Mouse (Mus musculus) mouse trophoblast stem cell (cell line): ENCODE results near the gene Cdc42bpb.

Experiments
- in situ Hi-C, 2 experiments: fragments of 300-500 bp; cut with MseI, MboI; formaldehyde crosslinking; loops; 2 replicates in 1 of 2; 3 replicates in 1 of 2; pipeline ENCODE4 v1.15.1; 2025

Cdc42bpb gene

DNA sequence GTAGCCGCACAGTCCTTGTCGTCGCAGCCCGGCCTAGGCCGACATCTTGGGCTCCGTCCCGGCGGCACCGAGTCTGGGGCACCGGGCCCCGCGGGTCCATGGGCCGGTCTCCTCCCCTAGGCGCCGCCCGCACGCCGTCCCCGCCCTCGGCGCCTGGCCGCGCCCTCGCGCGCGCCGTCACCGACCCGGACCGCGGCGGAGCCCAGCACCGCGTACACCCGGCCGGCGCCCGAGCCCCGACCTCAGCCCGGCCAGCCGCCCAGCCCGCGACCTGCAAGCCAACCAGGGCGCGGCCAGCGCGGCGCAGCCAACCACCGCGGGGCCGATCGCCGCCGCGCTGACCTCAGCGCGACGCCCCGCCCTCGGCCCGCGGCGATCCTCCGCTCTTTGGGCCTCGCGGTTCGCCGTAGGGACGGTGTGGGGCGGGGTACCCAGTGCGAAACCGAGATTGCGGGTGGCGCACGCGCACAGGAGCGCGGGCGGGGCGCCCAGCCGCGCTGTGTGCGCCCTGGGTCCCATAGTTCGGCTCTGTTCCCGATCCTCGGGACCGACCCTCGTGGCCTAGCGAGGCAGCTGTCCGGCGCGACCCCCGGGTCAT, at the start of gene Cdc42bpb:
TSS of gene Cdc42bpb (minus strand) at position 343 of the 598 bp plus-strand sequence.
- in situ Hi-C loops = no loop called here

- in situ Hi-C loops = loop anchor here in 1 of 2 experiments (5.0 kb wide), 1 partner anchor 36 kb away; no protein-coding TSS in a partner anchor
Measured at GRCm38 (mm10) chr12:111425789-111426460, 48.4 kb upstream of the Cdc42bpb start.

DNA sequence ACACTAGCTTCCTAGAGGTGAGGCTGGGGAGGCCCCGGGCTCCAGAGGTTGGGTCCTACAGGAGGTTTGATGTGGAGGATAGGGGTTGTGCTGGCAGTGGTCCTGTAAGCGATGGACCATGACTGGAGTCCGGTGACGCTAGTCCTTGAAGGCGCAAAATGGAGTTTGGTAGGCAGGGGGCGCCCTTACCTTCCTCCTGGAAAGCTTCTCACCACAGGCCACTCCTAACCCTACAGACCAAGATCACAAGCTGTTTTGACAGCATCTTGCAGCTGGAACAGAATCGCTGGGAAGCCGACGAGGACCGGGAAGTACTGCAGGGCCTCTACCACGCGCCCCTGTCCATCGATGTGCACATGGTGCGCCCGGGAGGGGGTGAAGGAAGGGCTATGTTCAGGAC, 47.7 kb upstream of the Cdc42bpb start:
- in situ Hi-C loops = loop anchor here in 1 of 2 experiments (5.0 kb wide), 1 partner anchor 37 kb away; no protein-coding TSS in a partner anchor

GRCm38 (mm10) chr12:111424547-111424946, 47.0 kb upstream of the Cdc42bpb start:
- in situ Hi-C loops = loop anchor here in 1 of 2 experiments (5.0 kb wide), 1 partner anchor 38 kb away; no protein-coding TSS in a partner anchor

DNA sequence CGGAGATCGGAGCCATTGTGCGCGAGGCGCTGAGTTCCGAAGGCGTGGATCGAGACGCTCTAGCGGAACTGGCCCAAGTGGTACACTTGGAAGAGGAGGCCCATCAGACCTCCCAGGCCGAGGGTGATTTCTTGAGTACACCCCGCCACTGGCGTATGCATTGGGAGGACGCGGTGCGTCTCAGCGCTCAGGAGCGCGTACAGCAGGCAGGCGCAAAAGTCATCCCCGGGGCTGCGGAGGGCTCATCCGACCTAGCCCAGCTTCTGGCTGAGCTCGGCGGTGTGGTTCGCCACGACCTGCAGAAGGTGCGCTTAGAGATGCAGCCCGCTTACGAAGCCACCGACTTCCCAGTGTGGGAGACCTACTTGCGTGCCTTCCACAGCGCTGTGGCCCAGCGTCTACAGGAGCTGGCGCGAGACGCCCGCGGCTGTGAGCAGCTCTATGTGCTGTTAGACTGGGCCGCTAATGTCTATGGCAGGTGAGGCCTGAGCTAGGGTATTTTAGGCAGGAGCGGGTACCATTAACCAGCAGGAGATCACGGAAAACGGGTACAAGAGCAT, 46.1 kb upstream of the Cdc42bpb start:
- in situ Hi-C loops = loop anchor here in 1 of 2 experiments (5.0 kb wide), 1 partner anchor 39 kb away; no protein-coding TSS in a partner anchor

- in situ Hi-C loops = loop anchor here in 1 of 2 experiments (5.0 kb wide), 1 partner anchor 39 kb away; no protein-coding TSS in a partner anchor
Measured at GRCm38 (mm10) chr12:111422852-111423251, 45.3 kb upstream of the Cdc42bpb start.

DNA sequence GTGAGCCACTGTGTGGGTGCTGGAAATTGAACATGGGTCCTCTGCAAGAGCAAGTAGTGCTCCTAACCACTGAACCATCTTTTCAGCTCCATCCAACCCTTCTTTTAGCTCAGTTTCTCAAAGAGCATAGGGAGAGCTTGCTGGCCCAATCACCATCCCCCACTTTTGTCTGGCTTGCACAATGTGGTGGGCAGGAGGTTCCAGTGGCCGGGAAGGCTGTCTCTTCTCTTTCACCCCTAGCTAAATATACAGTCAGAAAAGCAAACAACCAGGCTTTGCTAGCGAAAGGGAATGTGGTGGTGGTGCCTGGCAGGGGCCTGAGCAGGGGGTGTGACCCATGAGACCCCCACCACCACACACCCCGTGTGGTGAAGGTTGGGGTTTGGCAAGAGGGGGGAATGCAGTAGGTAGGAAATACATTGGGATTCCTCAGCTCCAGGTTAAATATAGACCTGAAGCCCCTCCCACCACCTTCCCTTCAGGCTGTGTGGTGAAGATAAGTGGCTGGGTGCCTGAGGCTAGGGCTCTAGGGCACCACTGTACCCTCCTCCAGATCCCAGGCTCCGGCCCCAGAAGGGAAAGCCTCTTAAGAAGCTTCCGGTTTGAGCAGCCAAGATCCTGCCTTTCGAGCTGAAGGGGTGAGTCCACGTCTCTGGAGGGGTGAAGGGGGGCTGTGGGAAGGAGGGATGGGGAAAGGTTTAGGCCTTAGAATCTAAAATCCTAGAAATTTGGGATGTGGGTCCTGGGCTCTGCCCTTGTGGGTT, 43.6 kb upstream of the Cdc42bpb start:
- in situ Hi-C loops = loop anchor here in 1 of 2 experiments (5.0 kb wide), 1 partner anchor 41 kb away; no protein-coding TSS in a partner anchor

DNA sequence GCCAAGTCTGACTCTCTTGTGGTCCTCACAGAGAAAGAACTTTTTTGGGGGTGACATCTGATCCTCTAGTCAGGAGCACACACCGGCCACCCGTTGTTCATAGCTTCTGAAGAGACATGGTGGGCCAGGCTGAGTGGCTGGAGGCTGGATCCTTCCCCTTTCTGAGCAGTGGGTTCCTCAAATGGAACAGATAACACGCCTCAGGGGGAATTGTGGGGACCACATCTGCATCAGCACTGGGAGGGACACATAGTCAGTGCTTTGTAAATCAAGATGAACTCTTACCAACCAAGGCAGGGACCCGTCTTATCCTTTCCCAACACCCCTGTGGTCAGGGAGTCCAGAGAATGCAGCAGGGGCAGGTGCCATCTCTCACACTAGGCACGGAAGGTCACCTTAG, 42.4 kb upstream of the Cdc42bpb start:
- in situ Hi-C loops = loop anchor here in 1 of 2 experiments (5.0 kb wide), 1 partner anchor 42 kb away; no protein-coding TSS in a partner anchor

GRCm38 (mm10) chr12:111416921-111417779, 39.6 kb upstream of the Cdc42bpb start, which contains the start of gene Exoc3l4:
Exoc3l4 (plus strand) TSS chr12:111417017.
- in situ Hi-C loops = no loop called here

GRCm38 (mm10) chr12:111413300-111413699, 35.8 kb upstream of the Cdc42bpb start:
- in situ Hi-C loops = no loop called here

- in situ Hi-C loops = no loop called here
Measured at GRCm38 (mm10) chr12:111412581-111413284, 35.2 kb upstream of the Cdc42bpb start.

DNA sequence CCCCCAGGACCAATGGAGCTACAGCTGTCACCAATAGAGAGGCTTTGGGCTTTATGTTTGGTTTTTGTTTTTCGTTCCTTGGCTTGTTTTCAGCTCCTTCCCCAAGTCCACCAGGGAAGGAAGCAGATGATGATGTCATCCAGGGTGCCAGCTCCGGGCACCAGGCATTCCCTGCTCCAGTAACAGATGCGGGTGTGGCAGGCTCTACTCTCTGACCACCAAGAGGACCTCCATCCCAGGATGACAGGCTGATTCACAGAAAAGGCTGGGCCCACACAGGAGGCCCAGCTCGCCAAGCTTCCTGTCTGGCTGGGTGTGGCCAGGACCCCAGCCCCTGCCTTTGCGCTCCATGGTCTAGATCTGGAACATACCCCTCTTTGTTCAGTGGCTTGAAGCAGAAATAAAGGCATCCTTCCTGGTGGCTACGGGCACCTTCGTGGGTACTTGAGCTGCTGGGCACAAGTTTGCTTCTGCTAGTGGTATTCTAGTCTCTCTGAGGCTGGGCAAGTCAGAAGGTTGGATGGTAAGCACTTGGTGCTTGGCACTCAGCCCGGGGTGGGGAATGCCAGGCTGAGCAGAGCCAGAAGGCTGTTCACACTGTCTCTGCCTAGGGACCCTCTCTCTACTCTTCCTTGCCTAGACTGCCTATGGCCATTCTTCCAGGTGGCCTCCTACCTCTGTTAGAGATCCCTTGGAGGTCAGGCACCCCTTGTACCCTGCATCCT, 34.3 kb upstream of the Cdc42bpb start:
- in situ Hi-C loops = no loop called here

GRCm38 (mm10) chr12:111409583-111409982, 32.1 kb upstream of the Cdc42bpb start:
- in situ Hi-C loops = no loop called here

DNA sequence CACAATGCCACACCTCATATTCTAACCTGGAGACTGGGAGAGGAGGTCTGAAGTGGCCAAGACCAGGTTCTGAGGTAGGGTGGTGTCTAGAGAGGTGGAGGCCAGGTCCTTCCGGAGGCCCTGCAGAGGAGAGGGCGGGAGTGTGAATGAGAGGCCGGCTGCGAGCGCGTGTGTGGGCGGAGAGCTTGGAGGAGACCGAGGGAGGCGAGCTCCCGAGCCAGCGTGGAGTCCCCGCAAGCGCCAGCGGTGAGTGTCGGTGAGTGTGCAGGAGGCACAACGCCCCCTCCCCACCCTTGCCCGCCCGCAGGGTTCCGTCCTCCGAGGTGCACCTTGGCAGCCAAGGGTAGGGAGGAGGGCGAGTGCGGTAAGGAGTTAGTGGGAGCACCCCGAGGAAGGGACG, 29.1 kb upstream of the Cdc42bpb start, which contains the start of gene Lbhd2:
TSS of gene Lbhd2 (plus strand) at position 188 of the 400 bp plus-strand sequence.
- in situ Hi-C loops = no loop called here

DNA sequence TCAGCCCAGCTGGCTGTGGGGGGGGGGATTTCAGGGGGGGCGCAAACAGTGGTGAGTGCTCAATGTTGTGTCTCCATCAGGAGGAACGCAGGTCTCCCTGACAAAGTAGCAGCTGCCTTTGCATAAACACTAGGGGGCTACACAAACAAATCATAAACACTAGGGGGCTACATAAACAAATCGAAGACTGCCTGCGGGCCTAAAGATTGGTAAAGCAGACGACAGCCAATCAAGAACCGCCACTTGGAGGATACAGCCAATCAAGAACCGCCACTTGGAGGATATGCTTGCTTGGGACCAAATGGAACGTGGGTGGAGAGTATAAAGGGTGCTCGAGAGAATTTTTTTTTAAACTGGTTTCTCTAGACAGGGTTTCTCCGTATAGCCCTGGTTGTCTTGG, 27.4 kb upstream of the Cdc42bpb start:
- in situ Hi-C loops = no loop called here

DNA sequence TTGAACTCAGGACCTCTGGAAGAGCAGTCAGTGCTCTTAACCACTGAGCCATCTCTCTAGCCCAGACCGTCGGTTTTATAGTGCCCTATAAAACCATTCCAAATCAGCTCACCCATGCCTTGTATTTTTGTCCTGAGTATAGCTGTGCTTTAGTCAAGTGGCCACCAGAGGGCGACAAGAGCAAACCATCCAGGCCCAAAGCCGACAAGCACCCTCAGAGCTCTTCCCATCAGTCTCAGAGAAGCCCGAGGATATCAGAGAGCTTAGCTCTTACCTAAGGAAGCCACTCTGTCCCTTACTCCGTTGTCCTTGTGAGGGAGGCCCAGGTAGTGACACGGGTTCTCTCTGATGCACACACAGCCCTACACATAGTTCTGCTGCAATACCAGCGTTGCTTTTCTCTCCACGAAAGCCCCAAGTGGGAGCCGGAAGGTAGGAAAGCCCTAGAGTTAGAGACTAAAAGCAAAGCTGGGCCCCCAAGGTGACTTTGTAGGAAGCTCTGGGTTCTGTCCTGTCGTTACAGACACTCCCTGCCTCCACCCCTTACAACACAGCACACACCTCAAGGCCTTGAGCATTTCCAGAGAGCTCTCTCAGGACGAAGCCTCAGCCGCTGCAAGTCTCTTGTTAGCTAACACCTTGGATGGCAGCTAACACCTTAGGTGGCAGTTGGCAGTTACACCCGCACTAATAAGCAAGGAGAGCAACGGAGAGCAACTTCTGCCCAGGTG, 24.1 kb upstream of the Cdc42bpb start:
- in situ Hi-C loops = no loop called here

DNA sequence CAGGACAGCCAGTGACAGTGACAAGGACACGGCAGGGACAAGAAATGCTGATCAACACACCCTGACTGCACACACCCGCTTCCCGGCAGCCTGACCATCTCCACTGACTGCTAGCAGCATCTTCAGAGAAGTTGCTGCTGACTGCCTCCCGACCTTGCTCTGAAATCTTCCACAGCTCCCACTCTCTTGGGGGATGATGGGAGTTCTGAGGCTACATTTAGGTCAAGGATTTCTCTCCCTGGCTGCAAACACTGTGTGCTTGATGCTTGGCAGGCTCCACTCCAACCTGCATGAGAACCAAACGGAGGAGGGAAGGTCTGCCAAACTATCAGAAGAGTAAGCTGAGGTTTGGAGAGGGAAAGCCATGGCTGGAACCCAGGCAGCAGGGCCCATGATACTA, 19.5 kb upstream of the Cdc42bpb start:
- in situ Hi-C loops = no loop called here

DNA sequence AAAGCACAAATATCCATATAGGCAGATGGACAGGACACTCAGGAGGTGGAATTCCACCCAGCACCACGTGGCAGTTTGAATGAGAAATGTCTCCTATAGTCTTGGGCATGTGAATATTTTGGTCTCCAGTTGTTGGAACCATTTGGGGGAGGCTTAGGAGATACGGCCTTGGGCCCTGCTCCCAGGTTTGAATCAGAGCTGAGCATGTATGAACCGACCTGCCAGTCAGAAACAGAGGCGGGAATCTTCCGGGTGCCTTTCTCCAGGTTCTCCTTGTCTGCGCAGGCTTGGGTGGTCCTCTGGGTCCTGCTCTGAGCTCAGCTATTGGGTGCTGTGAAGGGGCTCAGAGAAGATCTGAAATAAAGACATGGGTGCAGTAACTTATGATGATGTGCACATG, 16.5 kb upstream of the Cdc42bpb start:
- in situ Hi-C loops = no loop called here

GRCm38 (mm10) chr12:111387146-111387545, 9.6 kb upstream of the Cdc42bpb start:
- in situ Hi-C loops = no loop called here
